ENCODE assay signal across 8 mouse cellular contexts in the genomic region with DNA sequence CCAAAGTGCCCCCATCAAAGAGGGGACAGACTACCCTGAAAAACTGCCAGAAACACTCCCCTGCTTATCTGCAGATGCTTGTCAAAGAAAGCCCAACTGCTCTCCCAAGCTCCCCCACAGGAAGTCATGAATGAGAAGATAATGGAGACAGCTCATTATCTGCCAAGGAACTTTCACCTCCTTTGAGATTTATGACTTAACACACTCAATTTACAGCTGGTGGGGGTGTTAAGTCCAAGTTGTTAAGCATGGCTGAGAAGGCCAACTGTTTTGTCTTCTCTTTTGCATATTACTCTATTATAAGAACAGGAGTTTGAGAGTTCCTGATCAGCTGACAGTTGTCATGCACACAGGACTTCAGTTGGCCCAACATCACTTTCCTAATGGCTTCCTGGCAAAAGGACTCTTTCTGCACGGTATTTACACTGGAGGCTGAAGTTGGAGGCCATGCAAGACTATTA.
DNase-seq lines count a peak whose midpoint lies in the region; ATAC-seq and TF ChIP-seq lines count a peak whose summit lies in the region.

No protein-coding gene starts in this region.

- no peak overlapping the region for H3K27ac ChIP-seq in midbrain, embryonic 11.5 days (ENCODE audit: low read depth, low read length)
- no peak overlapping the region for H3K27ac ChIP-seq in midbrain, embryonic 10.5 days (replicated peaks)
- peak overlapping the region; percentile 39; the same call in 1 of the 2 replicates for H3K27ac ChIP-seq in forebrain, embryonic 16.5 days (ENCODE audit: low read length)
- H3K27ac ChIP-seq in limb, embryonic 14.5 days (replicated peaks; ENCODE audit: low read depth, low read length): no peak overlapping the region

- H3K4me1 ChIP-seq in midbrain, embryonic 11.5 days (ENCODE audit: control insufficient read depth, insufficient read depth, low read length): peaks cover 12% of the 10 kb centered on the region
- peaks cover 28% of the 10 kb centered on the region for H3K4me1 ChIP-seq in midbrain, embryonic 10.5 days
- peaks cover 26% of the 10 kb centered on the region for H3K4me1 ChIP-seq in forebrain, embryonic 16.5 days (replicated peaks; ENCODE audit: control insufficient read depth, insufficient read depth, low read length)
- peaks cover 9% of the 10 kb centered on the region; the same call in 1 of the 2 replicates for H3K4me1 ChIP-seq in limb, embryonic 14.5 days (ENCODE audit: control insufficient read depth, insufficient read depth, low read length)

- no peak for DNase-seq in midbrain, embryonic 11.5 days (ENCODE audit: low spot score, missing footprints)
- DNase-seq in midbrain, embryonic 10.5 days (ENCODE audit: low spot score): no peak
- DNase-seq in limb, embryonic 14.5 days (ENCODE audit: low spot score): peak; percentile 64
- peak; percentile 73 for DNase-seq in retina, embryonic 14.5 days (ENCODE audit: low spot score)
- no peak for DNase-seq in ovary, postnatal 10 days (ENCODE audit: low spot score)
- no peak for DNase-seq in adrenal gland, postnatal 14 days

- no peaks in the 10 kb centered on the region for H3K9me3 ChIP-seq in midbrain, embryonic 11.5 days (ENCODE audit: control insufficient read depth, low read length)
- H3K9me3 ChIP-seq in midbrain, embryonic 10.5 days (replicated peaks): no peaks in the 10 kb centered on the region
- no peaks in the 10 kb centered on the region for H3K9me3 ChIP-seq in forebrain, embryonic 16.5 days (ENCODE audit: control insufficient read depth, low read length)
- H3K9me3 ChIP-seq in limb, embryonic 14.5 days (ENCODE audit: control insufficient read depth, low read length): no peaks in the 10 kb centered on the region

- WGBS in midbrain, embryonic 11.5 days: 69% methylated on average over 1 of the region's 1 CpGs
- 73% methylated on average over 1 of the region's 1 CpGs for WGBS in midbrain, embryonic 10.5 days
- WGBS in forebrain, embryonic 16.5 days: 9% methylated on average over 1 of the region's 1 CpGs
- WGBS in limb, embryonic 14.5 days: 4% methylated on average over 1 of the region's 1 CpGs

- peak; percentile 62; the same call in 1 of the 2 replicates for ATAC-seq in midbrain, embryonic 11.5 days (ENCODE audit: low FRiP score)
- peak; percentile 65 for ATAC-seq in forebrain, embryonic 16.5 days
- ATAC-seq in limb, embryonic 14.5 days (ENCODE audit: low FRiP score, low read depth): peak; percentile 37; the same call in 1 of the 2 replicates
- ATAC-seq in inflammation-experienced regulatory T-cells, adult 6 months: no peak

- no peak overlapping the region for H3K4me3 ChIP-seq in midbrain, embryonic 11.5 days (ENCODE audit: low read depth, low read length)
- H3K4me3 ChIP-seq in midbrain, embryonic 10.5 days: no peak overlapping the region
- H3K4me3 ChIP-seq in forebrain, embryonic 16.5 days (replicated peaks; ENCODE audit: low read length): no peak overlapping the region
- H3K4me3 ChIP-seq in limb, embryonic 14.5 days (replicated peaks; ENCODE audit: low read length): no peak overlapping the region

- no peaks in the 10 kb centered on the region; the same call in 1 of the 2 replicates for H3K27me3 ChIP-seq in midbrain, embryonic 11.5 days (ENCODE audit: control insufficient read depth, insufficient read depth, low read length)
- peaks cover 20% of the 10 kb centered on the region for H3K27me3 ChIP-seq in midbrain, embryonic 10.5 days (ENCODE audit: low read depth, poor library complexity, severe bottlenecking)
- H3K27me3 ChIP-seq in forebrain, embryonic 16.5 days (replicated peaks; ENCODE audit: control insufficient read depth, insufficient read depth, low read length): no peaks in the 10 kb centered on the region
- H3K27me3 ChIP-seq in limb, embryonic 14.5 days (ENCODE audit: control insufficient read depth, insufficient read depth, low read length): no peaks in the 10 kb centered on the region

- no peaks in the 10 kb centered on the region for H3K36me3 ChIP-seq in midbrain, embryonic 11.5 days (ENCODE audit: control insufficient read depth, insufficient read depth, low read length)
- H3K36me3 ChIP-seq in midbrain, embryonic 10.5 days: no peaks in the 10 kb centered on the region
- H3K36me3 ChIP-seq in forebrain, embryonic 16.5 days (ENCODE audit: control insufficient read depth, insufficient read depth): no peaks in the 10 kb centered on the region
- no peaks in the 10 kb centered on the region for H3K36me3 ChIP-seq in limb, embryonic 14.5 days (ENCODE audit: control insufficient read depth, insufficient read depth, low read length)

- H3K9ac ChIP-seq in midbrain, embryonic 11.5 days (ENCODE audit: low read length): no peak overlapping the region
- H3K9ac ChIP-seq in forebrain, embryonic 16.5 days (replicated peaks; ENCODE audit: low read depth, low read length): no peak overlapping the region
- H3K9ac ChIP-seq in limb, embryonic 14.5 days (ENCODE audit: low read depth, low read length, severe bottlenecking): no peak overlapping the region

- no peak for TF ChIP-seq POLR2A in limb, embryonic 14.5 days (IDR thresholded peaks at IDR 0.05; ENCODE audit: borderline replicate concordance, extremely low read depth, insufficient read depth, insufficient read length)

- H3K4me2 ChIP-seq in midbrain, embryonic 11.5 days: no peak overlapping the region
- H3K4me2 ChIP-seq in forebrain, embryonic 16.5 days (ENCODE audit: low read length): no peak overlapping the region
- H3K4me2 ChIP-seq in limb, embryonic 14.5 days (replicated peaks; ENCODE audit: low read depth, low read length, severe bottlenecking): no peak overlapping the region

Comparison
In these comparisons a context has a peak if more than half of its experiments do, and no peak if none do; other contexts are left out.
1. DNase-seq: peak in limb, embryonic 14.5 days (single experiment) and retina, embryonic 14.5 days (single experiment); none in midbrain, embryonic 11.5 days (single experiment), midbrain, embryonic 10.5 days (single experiment), ovary, postnatal 10 days (single experiment) and adrenal gland, postnatal 14 days (single experiment).